In the genomic region with DNA sequence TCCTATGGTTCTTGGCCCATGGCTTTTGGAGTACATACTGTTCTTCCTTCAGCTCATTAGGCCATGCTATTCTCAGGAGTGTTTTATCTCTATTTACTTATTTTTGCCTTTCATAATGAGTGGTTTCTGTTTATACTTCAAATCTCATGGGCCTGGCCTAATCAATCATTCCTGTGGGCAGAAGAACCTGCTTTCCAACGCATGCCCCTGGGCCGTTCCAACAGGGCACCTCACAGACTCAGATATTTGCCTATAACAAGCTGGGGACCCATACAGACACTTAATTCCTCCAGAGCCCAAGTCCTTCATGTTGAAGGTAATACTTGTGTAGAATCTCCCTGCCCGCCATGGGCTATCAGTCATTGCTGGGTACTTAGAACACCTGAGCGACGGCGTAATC, we compare ENCODE assay signal across 26 mouse cellular contexts. TPM values are rescaled to one million over a fixed set of nuclear protein-coding genes. Genes with fewer than 3 reads are reported as not detected.
"Had no signal": no experiment of that assay in that cellular context is flagged by ENCODE, and none has a peak within 500 bp of the region (broad histone marks: within the 10 kb centered on the region; RNA-seq: fewer than 3 reads in every experiment).

No protein-coding gene starts in this region.

- H3K4me3 ChIP-seq: left cerebral cortex, adult 2 months; liver, embryonic 12.5 days; liver, embryonic 15.5 days; lung, embryonic 15.5 days; megakaryocyte, embryonic 14.5 days; midbrain, embryonic 10.5 days; midbrain, embryonic 13.5 days; myocyte; neural tube, embryonic 13.5 days had no signal

- H3K36me3 ChIP-seq: liver, embryonic 12.5 days; liver, embryonic 15.5 days; lung, embryonic 15.5 days; midbrain, embryonic 10.5 days; midbrain, embryonic 13.5 days; neural tube, embryonic 13.5 days had no signal

- H3K4me1 ChIP-seq: megakaryocyte, embryonic 14.5 days had no signal

- H3K4me2 ChIP-seq: liver, embryonic 12.5 days; liver, embryonic 15.5 days; lung, embryonic 15.5 days; midbrain, embryonic 13.5 days; neural tube, embryonic 13.5 days had no signal

- H3K9ac ChIP-seq: liver, embryonic 12.5 days; liver, embryonic 15.5 days; lung, embryonic 15.5 days; midbrain, embryonic 13.5 days; neural tube, embryonic 13.5 days had no signal

- ATAC-seq: intestine, postnatal 0 days; liver, embryonic 12.5 days; midbrain, embryonic 13.5 days; midbrain, embryonic 16.5 days had no signal

- DNase-seq: kidney, adult 8-10 months; kidney, postnatal 14 days; kidney, postnatal 4 days; layer of hippocampus, adult 9-11 months; layer of hippocampus, postnatal 36 days; lung, adult 18-20 months; lung, postnatal 10 days; lung, postnatal 36 days; retina, postnatal 1 day; thymus, adult 2 months; thymus, postnatal 14 days; thymus, postnatal 4 days had no signal

- H3K27me3 ChIP-seq: liver, embryonic 12.5 days; liver, embryonic 15.5 days; lung, embryonic 15.5 days; midbrain, embryonic 13.5 days; neural tube, embryonic 13.5 days had no signal

- H3K27ac ChIP-seq: left cerebral cortex, adult 2 months; liver, embryonic 12.5 days; liver, embryonic 15.5 days; lung, embryonic 15.5 days; midbrain, embryonic 10.5 days; midbrain, embryonic 13.5 days; neural tube, embryonic 13.5 days had no signal

- H3K9me3 ChIP-seq: liver, embryonic 12.5 days; liver, embryonic 15.5 days; lung, embryonic 15.5 days; megakaryocyte, embryonic 14.5 days; midbrain, embryonic 10.5 days; midbrain, embryonic 13.5 days; neural tube, embryonic 13.5 days had no signal

RNA-seq across cellular contexts. Expression of a gene that starts 59.7 kb away (rescaled TPM):
- total RNA-seq: monocyte, adult 5-6 weeks; neutrophil, adult 5-6 weeks had no signal
- polyA plus RNA-seq: liver, embryonic 12.5 days; liver, embryonic 15.5 days; myocyte; spleen, adult 2 months had no signal
